Mouse (Mus musculus) lung, adult 10 weeks (tissue): ENCODE data around the gene Rasa2. TPM values are rescaled to one million over a fixed set of nuclear protein-coding genes. Genes with fewer than 3 reads are reported as not detected.

Experiments
- polyA plus RNA-seq: library from polyadenylated mRNA; stranded (reverse); fragments of 350-450 nt; fragmentation: Illumina TruSeq; extraction: RNeasy Lipid Tissue Mini Kit (QIAGEN cat#74804); gene quantifications from one replicate; pipeline ENCODE4 v1.2.3, GENCODE M21; 2014; ENCODE audit warnings: low read depth, low replicate concordance; ENCODE audit not compliant: insufficient read depth

Gene Rasa2
- 4.3 TPM for polyA plus RNA-seq

GRCm38 (mm10) chr9:96631389-96632072, at the start of gene Rasa2:
TSS of gene Rasa2 (minus strand) at chr9:96631617.

GRCm38 (mm10) chr9:96524972-96525506, 106.4 kb downstream of the Rasa2 start, which contains the start of gene Gm28729:
TSS of gene Gm28729 (minus strand) at chr9:96525264.

Other genes with a start within 250 kb of the Rasa2 start
- gene Rnf7, start 152.9 kb downstream of the Rasa2 start, polyA plus RNA-seq, result 141 TPM
- 4.1 TPM for gene Gm28729, start 106.4 kb downstream of the Rasa2 start, polyA plus RNA-seq
- 9.3 TPM for gene Zbtb38, start 121.2 kb upstream of the Rasa2 start, polyA plus RNA-seq